Mouse (Mus musculus): ENCODE data around the gene Zfyve27.

The Zfyve27 gene

DNA sequence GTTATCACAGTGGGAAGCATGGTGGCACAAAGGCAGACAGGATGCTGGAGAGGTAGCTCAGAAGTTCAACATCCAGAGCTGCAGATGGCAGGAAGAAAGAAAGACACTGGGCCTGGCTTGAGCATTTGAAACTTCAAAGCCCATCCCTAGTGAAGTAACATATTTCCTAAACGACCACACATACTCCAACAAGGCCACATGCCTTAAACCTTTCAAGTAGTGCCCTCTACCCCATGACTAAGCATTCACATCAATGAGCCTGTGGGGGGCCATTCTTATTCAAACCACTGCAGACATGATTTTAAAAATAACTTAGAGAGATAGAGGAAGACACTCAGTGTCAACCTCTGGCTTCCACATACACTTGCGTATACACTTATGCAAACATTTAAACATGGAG lies 21.0 kb upstream of the Zfyve27 start:
- DNase-seq (ENCODE audit: low read depth): no peak

DNA sequence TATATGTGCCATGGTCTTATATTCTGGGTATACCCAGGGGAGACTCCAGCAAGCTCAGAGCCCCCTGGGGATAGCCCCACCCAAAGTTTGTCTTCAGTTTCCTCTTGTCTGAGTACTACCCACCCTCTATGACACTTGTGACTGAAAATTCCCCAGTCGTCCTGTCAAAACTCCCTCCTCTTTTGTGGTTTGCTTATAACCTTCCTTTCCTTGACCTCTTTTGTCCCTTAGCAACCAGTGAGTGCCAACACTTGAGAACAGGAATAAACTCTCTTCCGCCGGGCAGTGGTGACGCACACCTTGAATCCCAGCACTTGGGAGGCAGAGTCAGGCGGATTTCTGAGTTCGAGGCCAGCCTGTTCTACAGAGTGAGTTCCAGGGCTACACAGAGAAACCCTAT lies 19.7 kb upstream of the Zfyve27 start:
- DNase-seq (ENCODE audit: low read depth): no peak

- peak; percentile 98 for DNase-seq (ENCODE audit: low read depth)
Measured at GRCm38 (mm10) chr19:42144541-42145167, 19.1 kb upstream of the Zfyve27 start.

DNA sequence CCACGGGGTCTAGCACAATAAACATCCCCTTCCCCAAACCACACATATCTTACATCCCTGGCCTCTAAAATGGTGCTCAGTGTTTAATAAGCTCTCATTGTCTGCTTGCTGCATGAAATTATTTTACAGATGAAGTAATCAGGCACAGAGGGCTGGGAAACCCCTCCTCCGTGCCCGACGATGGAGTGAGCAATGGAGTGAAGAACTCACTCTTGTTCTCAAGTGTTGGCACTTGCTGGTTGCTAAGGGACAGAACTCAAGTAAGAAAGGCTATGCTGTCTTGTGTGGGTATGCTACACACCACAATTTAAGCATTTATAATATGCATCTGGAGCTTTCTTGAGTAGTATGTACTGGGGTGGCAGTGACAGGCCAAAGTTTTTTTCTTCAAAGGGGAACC lies 18.5 kb upstream of the Zfyve27 start:
- DNase-seq (ENCODE audit: low read depth): no peak

GRCm38 (mm10) chr19:42145731-42146130 lies 18.0 kb upstream of the Zfyve27 start:
- DNase-seq (ENCODE audit: low read depth): no peak

DNA sequence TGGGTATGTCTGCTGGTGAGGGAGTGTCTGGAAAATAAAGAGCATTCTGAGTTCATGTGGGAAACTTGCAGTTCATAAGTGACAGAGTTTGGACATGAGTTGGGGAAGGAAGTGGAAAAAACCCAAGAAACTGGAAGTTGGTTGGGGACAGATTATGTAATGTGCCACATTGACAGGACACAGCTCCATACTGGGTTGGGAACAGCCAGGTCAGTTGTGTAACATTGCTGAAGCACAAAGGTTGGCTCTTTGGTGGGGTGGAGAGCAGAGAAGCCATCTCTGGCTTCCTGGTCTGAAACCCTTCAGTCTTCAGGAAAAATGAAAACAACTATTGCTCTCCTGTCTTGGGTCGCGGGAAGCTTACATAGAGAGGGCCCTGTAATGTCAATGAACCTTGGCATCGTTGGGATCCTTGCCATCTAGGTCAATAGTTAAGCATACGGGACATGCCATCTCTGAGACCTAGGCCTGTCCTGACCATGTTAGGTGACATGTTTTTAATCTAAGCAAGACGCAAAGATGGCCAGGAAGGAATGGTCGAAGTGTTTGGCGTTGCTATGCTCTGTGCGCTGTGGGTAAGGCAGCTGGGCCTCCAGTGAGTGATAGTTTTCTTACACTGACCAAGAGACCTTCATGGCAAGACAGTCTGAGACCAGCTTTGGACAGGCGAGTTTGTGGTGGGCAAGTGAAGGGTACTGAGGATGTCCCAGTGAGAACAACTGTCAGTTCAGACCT lies 17.3 kb upstream of the Zfyve27 start:
- no peak for DNase-seq (ENCODE audit: low read depth)

- DNase-seq (ENCODE audit: low read depth): peak; percentile 95
Measured at GRCm38 (mm10) chr19:42147170-42147768, 16.5 kb upstream of the Zfyve27 start, which contains the start of gene Marveld1. Gene Marveld1, plus strand, starts transcription at chr19:42147400.

DNA sequence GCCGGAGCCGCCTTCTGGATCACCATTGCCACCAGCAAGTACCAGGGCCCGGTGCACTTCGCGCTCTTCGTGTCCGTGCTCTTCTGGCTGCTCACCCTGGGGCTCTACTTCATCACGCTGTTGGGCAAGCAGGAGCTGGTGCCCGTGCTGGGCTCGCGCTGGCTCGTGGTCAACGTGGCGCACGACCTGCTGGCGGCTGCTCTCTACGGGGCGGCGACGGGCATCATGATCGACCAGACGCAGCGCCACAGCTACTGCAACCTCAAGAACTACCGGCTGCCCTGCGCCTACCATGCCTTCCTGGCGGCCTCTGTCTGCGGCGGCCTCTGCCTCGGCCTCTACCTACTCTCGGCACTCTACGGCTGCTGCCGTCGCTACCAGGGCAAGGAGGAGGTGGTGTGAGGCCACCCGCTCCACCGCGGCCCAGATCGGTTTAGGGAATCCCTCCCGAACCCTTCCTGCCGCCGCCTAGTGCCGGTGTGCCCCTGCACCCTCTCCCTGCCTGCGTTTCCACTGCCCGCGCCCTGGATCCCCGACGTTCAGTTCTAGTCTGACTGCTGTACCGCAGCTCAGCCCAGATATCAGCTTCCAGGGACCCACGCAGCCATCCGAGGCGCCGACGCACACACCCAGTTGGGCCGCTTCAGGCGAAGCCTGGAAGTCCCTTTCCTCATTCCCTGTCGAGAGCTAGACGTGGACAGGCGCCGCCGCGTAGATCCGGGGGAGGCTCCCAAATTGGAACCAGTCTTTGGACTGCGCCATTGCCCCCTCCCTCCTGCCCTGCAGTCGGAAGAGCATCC lies 15.8 kb upstream of the Zfyve27 start:
- DNase-seq (ENCODE audit: low read depth): peak; percentile 71

GRCm38 (mm10) chr19:42148569-42148860 lies 15.2 kb upstream of the Zfyve27 start:
- peak; percentile 88 for DNase-seq (ENCODE audit: low read depth)

- DNase-seq (ENCODE audit: low read depth): peak; percentile 97
Measured at GRCm38 (mm10) chr19:42151990-42152389, 11.8 kb upstream of the Zfyve27 start.

GRCm38 (mm10) chr19:42157493-42158237 lies 6.1 kb upstream of the Zfyve27 start:
- DNase-seq (ENCODE audit: low read depth): no peak

DNA sequence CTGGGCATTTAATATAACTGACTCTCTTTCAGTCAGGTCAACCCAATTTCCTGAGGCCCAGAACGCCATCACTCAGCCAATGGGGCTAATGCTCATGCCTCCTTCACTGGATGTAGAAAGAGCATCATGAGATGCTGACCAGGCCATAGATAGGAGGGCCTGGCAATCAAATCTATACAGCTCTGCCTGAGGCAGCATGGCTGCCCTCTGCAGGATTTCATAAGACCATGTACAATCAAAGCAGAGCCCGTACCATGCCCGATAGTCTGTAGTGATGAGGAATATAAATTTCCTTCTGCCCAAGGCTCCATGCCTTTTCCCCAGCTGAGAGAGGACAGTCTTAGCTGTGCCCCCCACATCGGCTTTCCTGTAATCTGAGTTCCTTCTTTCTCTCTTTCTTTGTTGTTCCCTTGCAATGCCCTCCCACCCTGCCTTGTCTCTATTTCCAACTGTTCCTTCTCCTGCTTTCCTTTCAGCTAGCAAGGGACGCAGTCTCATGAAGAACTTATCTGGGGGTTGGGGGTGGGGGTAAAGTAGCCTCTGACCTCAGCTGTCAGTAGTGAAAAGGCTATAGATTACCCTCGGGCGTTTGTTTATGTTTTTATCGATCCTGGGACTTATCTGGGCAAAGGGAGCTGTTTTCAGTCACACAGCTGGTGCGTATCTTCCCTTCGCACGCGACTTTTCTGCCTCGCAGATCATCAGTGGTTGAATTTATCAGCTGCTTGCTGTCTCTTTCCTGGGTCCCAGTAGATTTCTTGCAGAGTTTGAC lies 5.3 kb upstream of the Zfyve27 start:
- peak; percentile 52 for DNase-seq (ENCODE audit: low read depth)

DNA sequence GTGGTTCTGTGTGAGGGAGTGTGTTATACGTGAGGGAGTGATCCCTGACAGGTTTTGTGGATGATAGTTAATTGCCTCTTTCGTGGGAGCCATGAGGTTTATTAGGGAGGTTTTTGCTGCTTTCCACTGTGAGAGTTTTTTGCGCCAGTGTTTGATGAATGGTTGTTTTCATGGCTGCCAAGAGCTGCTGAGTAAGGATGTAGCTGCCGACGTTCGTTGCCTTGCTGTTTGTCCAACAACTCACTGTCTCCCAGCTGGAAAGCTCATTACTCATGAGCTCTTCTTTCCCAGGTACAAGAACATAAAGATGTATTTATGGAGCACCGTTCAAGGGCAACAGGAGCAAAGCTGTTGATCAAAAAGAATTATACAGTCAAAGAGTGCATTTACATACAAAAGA lies 437 bp downstream of the Zfyve27 start:
- DNase-seq (ENCODE audit: low read depth): no peak

- peak; percentile 97 for DNase-seq (ENCODE audit: low read depth)
Measured at GRCm38 (mm10) chr19:42166130-42166529, 2.4 kb downstream of the Zfyve27 start.

- DNase-seq (ENCODE audit: low read depth): peak; percentile 61
Measured at GRCm38 (mm10) chr19:42166766-42167165, 3.0 kb downstream of the Zfyve27 start.

GRCm38 (mm10) chr19:42167489-42167888 lies 3.7 kb downstream of the Zfyve27 start:
- DNase-seq (ENCODE audit: low read depth): no peak

DNA sequence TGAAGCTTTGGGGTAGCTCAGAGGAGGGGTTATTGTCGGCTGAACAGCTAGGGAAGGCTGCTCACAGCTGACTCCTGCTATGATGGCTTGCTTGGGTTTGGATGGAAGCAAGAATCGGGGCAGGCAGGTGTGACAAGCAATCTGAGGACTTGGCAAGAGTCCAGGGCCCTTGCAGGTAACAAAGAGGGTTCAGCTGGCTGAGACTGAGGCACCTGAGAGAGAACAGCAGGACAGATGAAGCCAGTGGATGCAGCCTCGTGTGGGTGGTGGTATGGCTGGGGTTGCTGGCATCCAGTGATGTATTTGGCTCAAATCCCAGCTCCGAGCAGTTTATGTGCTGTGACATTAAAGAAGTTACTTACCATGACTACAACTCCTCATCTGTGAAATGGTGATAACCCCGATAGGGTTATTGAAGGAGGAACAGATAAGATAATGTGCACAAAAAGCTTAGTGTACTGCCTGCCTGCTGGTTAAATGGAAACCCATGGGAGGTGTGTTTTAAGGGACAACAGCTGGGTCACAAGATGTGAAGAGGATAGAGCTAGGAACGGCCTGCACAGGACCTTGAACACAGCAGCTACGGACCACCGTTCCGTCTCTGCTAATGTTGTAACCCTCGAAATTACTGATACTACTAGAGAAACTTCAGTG lies 5.7 kb downstream of the Zfyve27 start:
- no peak for DNase-seq (ENCODE audit: low read depth)

DNA sequence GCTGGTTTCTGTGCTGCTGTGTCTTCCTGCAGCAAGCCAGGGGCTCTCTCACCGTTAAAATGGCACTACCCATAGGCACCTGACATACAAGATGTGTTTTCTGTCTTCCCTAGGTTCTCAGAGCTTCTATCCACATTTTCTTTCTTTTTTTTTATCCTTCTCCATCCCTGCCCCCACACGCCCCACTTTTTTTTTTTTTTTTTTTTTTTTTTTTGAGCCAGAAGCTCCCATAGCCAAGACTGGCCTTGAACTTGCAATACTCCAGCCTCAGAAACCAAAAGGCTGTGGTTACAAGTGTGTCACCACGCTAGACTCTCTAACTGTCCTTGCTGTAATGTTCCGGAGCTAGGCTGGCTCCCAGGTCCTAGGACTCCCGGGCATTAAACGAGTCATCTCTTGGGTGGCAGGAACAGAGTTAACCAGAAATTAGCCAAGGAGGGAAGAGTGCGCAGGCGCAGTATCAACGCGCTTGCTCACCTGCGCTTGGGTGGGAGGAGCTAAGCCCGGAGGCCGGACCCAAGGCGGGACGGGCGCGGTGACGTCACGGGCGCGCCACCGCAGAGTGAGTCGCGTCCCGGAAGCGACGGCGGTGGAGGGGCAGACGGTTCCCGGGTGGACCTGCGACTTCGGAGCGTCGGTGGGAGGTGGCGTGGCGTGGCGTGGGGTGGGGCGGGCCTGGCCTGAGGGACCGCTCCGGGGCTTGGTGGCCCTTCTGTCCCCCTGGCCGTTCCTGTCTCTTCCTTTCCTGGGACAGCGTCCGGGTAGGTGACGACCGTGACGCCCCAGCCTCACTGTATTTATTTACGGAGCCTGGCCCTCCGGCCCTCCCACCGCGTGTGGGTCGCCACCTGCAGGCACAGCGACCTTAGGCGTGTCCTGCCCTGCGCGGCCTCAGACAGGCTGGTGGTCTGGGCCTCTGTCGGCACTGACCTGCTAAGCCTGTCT lies 6.5 kb downstream of the Zfyve27 start:
- DNase-seq (ENCODE audit: low read depth): peak; percentile 98

GRCm38 (mm10) chr19:42176841-42177240 lies 13.1 kb downstream of the Zfyve27 start:
- no peak for DNase-seq (ENCODE audit: low read depth)
